Mouse (Mus musculus) E14TG2a.4 (cell line): ENCODE results near the gene Gm11985.

Experiments used
- CTCF ChIP-seq: conservative IDR thresholded peaks from 2 replicates; pipeline ENCODE4 v1.5.1; 2014; ENCODE audit warnings: low read length
- NANOG ChIP-seq: IDR thresholded peaks from 2 replicates; pipeline ENCODE4 v1.6.1; 2014; ENCODE audit warnings: borderline replicate concordance, low read length, mixed read lengths

DNA sequence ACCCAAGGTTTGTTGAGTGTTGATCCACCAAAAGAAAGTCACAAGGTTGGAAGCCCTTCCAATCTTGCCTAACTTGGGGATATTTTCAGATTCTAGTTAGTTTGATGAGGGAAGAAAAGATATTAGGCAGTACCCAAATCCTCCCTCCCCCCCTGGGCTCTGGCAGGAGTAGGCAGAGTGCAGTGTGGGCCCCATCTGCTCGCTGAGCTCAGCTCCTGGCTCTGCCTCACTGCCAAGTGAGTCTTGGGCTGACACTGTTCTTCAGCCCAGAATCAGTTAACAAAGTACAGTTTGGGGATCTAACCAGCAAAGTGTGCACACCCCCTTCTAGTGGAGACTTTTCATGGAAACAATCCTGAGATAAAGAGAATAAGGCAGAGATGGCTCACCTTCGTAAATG lies 37.8 kb upstream of the Gm11985 start:
- TF ChIP-seq CTCF, result no peak
- no peak for TF ChIP-seq NANOG
